In the genomic region with DNA sequence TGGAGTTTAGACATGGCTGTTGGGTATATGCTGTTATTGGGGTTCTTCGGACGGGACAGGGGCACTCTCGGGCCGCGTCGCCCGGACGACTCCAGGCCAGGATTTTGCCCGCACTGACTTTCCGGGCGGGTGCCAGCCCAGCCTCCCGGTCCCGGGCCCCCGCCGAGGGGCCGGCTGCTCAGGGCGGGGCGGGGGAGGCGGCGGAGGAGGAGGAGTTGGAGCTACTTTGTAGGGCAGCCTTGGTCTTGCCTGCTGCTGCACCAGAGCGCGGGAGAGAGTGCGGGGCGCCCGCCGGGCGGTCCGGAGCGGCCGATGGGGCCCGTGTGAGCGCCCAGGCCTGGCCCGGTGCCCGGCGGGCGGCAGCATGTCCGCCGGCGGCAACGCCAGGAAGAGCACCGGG, we compare ENCODE assay signal across 8 mouse cellular contexts.
DNase-seq lines count a peak whose midpoint lies in the region; ATAC-seq and TF ChIP-seq lines count a peak whose summit lies in the region.

No protein-coding gene starts in this region.

- 1% methylated on average over 39 of the region's 41 CpGs for WGBS in kidney, adult 2 months
- 1% methylated on average over 35 of the region's 41 CpGs for WGBS in lung, embryonic 14.5 days

- no peaks in the 10 kb centered on the region; the same call in none of the 2 replicates for H3K4me1 ChIP-seq in cortical plate, adult 2 months (ENCODE audit: control insufficient read depth, insufficient read depth, low read length)
- H3K4me1 ChIP-seq in kidney, adult 2 months (ENCODE audit: control insufficient read depth, insufficient read depth, low read length) = peaks cover 8% of the 10 kb centered on the region; the same call in 1 of the 2 replicates
- H3K4me1 ChIP-seq in lung, embryonic 14.5 days (ENCODE audit: insufficient read depth) = peaks cover 55% of the 10 kb centered on the region

- H3K9ac ChIP-seq in lung, embryonic 14.5 days = peak overlapping the region; percentile 81

- H3K4me3 ChIP-seq in cortical plate, adult 2 months (ENCODE audit: insufficient read depth, low read length) = peak overlapping the region; percentile 37
- peak overlapping the region; percentile 54 for H3K4me3 ChIP-seq in kidney, adult 2 months (ENCODE audit: insufficient read depth, low read depth, low read length)
- peak overlapping the region; percentile 76 for H3K4me3 ChIP-seq in lung, embryonic 14.5 days (ENCODE audit: low read depth, low read length)

- TF ChIP-seq POLR2A in cortical plate, adult 2 months (IDR thresholded peaks at IDR 0.05; ENCODE audit: extremely low read depth, insufficient read depth, low read length) = no peak
- TF ChIP-seq POLR2A in kidney, adult 2 months (IDR thresholded peaks at IDR 0.05; ENCODE audit: low read depth, low read length) = no peak

- H3K27ac ChIP-seq in cortical plate, adult 2 months (ENCODE audit: insufficient read depth, low read length) = 0 out of 2 replicates have a peak overlapping the region, but pooled peaks have one; percentile 52
- H3K27ac ChIP-seq in kidney, adult 2 months (ENCODE audit: insufficient read depth, low read depth, low read length) = no peak overlapping the region
- peak overlapping the region; percentile 79 for H3K27ac ChIP-seq in lung, embryonic 14.5 days (ENCODE audit: low read depth)

- TF ChIP-seq CTCF in cortical plate, adult 2 months (IDR thresholded peaks at IDR 0.05; ENCODE audit: extremely low read depth, insufficient read depth, low read length) = no peak
- TF ChIP-seq CTCF in kidney, adult 2 months (conservative IDR thresholded peaks at IDR 0.05; ENCODE audit: insufficient read depth, insufficient read length, low read depth, low read length) = no peak
- no peak for TF ChIP-seq CTCF in lung, embryonic 14.5 days (IDR thresholded peaks at IDR 0.05; ENCODE audit: low read depth)

- no peaks in the 10 kb centered on the region for H3K27me3 ChIP-seq in kidney, adult 2 months (replicated peaks; ENCODE audit: control insufficient read depth, insufficient read depth, low read length)
- H3K27me3 ChIP-seq in lung, embryonic 14.5 days (ENCODE audit: insufficient read depth, low read length) = no peaks in the 10 kb centered on the region

- ATAC-seq in lung, embryonic 14.5 days (ENCODE audit: insufficient read depth) = peak; percentile 81

- peak; percentile 52 to 59 for DNase-seq in right cerebral cortex, postnatal 10 days (ENCODE audit: low spot score in 2 of 2)
- no peak for DNase-seq in right cerebral cortex, postnatal 25 days
- DNase-seq in heart, adult 9 months (ENCODE audit: low spot score in 2 of 2) = peak; percentile 52 to 62
- peak; percentile 79 for DNase-seq in kidney, adult 2 months
- DNase-seq in lung, embryonic 14.5 days = peak; percentile 90
- peak; percentile 48 for DNase-seq in ovary, postnatal 14 days (ENCODE audit: low spot score)
- DNase-seq in frontal cortex, adult 2 months (ENCODE audit: extremely low spot score in 1 of 2, low spot score in 1 of 2) = no peak

- no peaks in the 10 kb centered on the region for H3K36me3 ChIP-seq in kidney, adult 2 months (ENCODE audit: control insufficient read depth, insufficient read depth, low read length)
- peaks cover 20% of the 10 kb centered on the region; the same call in 1 of the 2 replicates for H3K36me3 ChIP-seq in lung, embryonic 14.5 days (ENCODE audit: insufficient read depth)

- peak overlapping the region; percentile 79 for H3K4me2 ChIP-seq in lung, embryonic 14.5 days

- H3K9me3 ChIP-seq in lung, embryonic 14.5 days (ENCODE audit: low read depth, low read length) = no peaks in the 10 kb centered on the region

Comparison
In these comparisons a context has a peak if more than half of its experiments do, and no peak if none do; other contexts are left out.
1. DNase-seq: peak in right cerebral cortex, postnatal 10 days (2 of 2), heart, adult 9 months (2 of 2), kidney, adult 2 months (single experiment), lung, embryonic 14.5 days (single experiment) and ovary, postnatal 14 days (single experiment); none in right cerebral cortex, postnatal 25 days (single experiment) and frontal cortex, adult 2 months (0 of 2).
2. Peak in every context shown above with its lines, with median percentiles within 50 percentile points of each other: H3K4me3 ChIP-seq.